Mouse (Mus musculus) brain, embryonic 18.5 days (tissue): ENCODE measurements around the gene Cfi.

Source experiments
- DNase-seq: peaks from one replicate; pipeline ENCODE4 v3.0.0-alpha.2; 2012; ENCODE audit warnings: low read depth, low spot score

The Cfi gene

GRCm38 (mm10) chr3:129877327-129877726, 41.6 kb downstream of the Cfi start:
- DNase-seq = no peak

DNA sequence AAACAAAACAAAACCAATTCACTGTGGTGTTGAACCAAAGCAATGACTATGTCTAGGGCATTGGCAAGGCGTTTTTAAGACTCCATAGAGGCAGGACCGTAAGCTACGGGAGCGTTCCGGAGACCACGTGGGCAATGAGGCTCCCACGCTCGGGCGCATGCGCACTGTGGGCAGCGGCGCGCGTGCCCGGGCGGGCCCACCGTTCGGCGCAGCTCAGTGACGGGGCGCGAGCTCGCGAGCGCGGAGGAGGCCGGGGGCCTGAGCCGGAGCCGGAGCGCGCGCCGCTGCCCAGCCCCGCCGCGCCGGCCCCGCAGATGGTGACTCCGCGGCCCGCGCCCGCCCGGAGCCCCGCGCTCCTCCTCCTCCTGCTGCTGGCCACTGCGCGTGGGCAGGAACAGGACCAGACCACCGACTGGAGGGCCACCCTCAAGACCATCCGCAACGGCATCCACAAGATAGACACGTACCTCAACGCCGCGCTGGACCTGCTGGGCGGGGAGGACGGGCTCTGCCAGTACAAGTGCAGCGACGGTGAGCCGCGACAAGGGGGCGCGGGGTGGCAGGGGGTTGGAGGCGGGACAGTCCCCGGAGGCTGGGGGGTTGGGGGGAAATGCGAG, 42.8 kb downstream of the Cfi start, which contains the start of gene Pla2g12a:
Gene Pla2g12a (plus strand): TSS at position 202 of the 617 bp plus-strand sequence.
- DNase-seq = peak; percentile 74

DNA sequence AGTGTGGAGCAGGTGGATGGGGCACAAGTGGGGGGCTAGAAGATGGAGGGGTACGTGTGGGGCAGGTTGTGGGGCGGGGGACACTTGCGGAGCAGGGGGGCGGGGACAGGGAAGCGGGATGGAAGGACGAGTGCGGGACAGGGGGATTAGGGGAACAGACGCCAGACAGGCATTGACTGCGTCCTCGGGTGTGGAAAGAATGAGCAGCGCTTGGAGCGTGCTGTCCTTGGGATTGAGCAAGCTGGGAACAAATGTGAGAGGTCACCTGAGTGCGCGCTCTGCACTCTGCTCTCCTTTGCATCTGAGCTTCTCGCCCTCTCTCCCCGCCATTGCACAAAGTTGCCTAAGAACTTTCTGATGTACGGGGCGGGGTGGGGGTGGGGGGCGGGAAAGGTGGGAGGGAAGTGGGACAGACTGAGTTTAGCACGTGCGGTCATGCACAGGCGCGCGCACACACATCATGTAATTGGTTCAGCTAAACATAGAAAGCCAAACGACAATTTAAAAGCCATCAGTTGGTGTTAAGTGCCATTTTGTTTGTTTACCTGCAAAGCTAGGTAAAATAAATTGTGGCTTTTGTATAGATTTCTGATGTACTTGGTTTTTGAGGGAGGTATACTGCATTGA, 43.6 kb downstream of the Cfi start:
- DNase-seq = no peak

- DNase-seq = no peak
Observed at GRCm38 (mm10) chr3:129879913-129880312, 44.2 kb downstream of the Cfi start.

DNA sequence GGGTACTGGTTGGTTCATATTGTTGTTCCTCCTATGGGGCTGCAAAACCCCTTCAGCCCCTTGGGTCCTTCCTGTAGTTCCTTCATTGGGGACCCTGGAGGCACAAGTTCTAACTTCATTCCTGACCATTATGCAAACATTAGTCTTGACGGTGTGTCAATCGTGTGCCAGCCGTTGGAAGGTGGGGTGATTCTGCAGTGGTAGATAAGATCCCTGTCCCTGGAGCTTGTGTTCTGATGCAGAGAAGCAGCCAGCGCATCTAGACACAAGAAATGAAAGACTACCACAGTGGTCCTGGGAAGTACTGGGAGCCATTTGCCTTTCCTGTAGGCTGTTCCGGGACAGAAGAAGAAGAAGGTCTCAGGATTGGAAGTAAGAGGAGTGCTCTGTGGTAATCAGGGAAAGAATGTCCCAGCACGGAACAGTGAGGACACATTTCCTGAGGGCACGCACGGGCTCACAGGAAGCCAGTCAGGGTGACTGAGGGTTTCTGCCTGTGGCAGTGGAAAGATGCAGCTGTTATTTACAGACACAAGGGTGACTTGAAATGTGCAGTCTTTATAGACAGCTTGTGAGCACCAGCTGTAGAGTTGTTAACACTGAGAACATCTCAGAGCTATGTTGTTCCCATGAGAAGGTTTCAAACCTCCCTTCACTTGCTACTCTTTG, 45.4 kb downstream of the Cfi start:
- DNase-seq = no peak

- DNase-seq = no peak
Observed at GRCm38 (mm10) chr3:129885577-129885976, 49.9 kb downstream of the Cfi start.

- DNase-seq = no peak
Observed at GRCm38 (mm10) chr3:129886430-129886829, 50.7 kb downstream of the Cfi start.

GRCm38 (mm10) chr3:129887779-129888517, 52.3 kb downstream of the Cfi start:
- DNase-seq = no peak

- no peak for DNase-seq
Observed at GRCm38 (mm10) chr3:129892003-129892402, 56.3 kb downstream of the Cfi start.

- no peak for DNase-seq
Observed at GRCm38 (mm10) chr3:129893143-129893542, 57.5 kb downstream of the Cfi start.

DNA sequence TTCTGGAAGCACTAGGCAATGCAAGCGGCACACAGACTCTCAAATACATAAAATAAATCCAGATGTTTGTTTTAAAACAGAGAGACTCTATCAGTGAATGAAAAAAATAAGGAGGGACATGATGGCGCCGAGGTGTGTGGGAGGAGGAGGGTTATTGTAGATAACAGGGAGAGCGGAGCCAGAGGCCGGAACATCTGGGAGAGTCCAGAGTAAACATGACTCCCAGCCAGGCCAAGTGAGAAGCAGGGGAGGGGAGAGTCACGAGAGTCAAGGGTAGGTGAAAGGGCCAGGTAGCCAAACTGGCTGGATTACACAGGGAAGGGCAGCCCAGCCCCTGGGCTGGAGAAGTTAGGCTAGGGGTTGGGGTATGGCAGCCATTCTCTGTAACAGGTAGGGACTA, 60.9 kb downstream of the Cfi start:
- no peak for DNase-seq

DNA sequence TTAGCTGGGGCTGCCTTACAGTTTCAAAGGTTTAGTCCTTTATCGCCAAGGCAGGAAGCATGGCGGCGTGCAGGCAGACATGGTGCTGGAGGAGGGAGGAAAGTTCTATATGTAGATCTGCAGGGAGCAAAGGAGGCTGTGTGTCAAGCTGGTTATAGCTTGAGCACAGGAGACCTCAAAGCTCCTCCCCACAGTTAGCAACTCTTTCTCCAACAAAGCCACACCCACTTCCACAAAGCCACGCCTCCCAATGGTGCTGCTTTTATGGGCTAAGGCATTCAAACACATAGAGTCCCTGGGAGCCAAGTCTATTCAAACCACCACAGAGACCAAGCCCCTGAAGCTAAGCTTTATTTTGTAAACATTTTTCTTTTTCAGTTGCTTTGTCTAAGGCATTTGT, 63.2 kb downstream of the Cfi start:
- no peak for DNase-seq

DNA sequence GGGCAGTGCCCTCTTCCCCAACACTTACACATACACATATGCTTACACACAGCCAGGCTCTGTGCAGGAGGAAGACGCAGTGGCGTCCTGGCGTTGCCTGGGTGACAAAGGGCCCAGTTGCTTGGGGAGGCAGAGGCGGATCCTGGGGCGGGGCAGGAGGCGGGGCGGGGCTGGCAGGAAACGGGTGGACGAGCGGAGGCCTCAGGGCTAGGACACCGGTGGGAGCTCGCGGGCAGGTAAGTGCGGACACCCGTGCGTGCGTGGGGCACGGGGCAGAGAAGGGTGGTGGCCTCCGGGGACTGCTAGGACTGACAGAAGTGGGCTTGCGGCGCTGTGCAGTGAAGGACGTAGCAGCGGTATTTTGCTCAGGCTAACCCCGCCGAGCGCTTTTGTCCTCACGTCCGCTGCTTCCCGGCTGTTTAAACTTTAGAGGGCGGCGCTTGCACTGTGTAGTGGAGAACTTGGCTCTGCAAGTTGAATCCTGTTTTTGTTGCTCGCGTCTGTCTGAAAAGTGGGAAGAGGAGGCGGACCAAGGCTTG, 65.7 kb downstream of the Cfi start, which contains the start of gene Casp6:
Gene Casp6 (plus strand): TSS at position 155 of the 539 bp plus-strand sequence.
- DNase-seq = no peak

DNA sequence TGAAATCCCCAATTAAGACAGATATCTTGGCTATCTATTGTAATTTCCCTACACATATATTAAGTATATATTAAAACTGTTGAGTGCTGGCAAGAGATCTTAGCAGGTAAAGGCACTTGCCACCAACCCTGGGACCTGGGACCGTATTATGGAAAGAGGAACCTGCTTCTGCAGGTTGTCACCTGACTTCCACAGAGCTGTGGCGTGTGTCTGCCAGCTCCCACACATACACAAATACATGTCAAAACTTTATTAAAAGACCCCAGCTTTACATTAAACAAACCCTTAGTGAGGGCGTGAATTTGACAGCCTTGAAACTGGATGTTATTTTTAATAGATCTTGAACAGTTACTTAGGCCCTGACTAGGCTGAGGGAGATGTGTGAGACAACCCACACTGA, 67.7 kb downstream of the Cfi start:
- DNase-seq = no peak

- DNase-seq = no peak
Observed at GRCm38 (mm10) chr3:129903866-129904265, 68.2 kb downstream of the Cfi start.

- DNase-seq = no peak
Observed at GRCm38 (mm10) chr3:129904381-129905132, 68.9 kb downstream of the Cfi start.

- no peak for DNase-seq
Observed at GRCm38 (mm10) chr3:129912025-129912424, 76.3 kb downstream of the Cfi start.

GRCm38 (mm10) chr3:129913241-129913640, 77.6 kb downstream of the Cfi start:
- no peak for DNase-seq

GRCm38 (mm10) chr3:129917424-129917823, 81.7 kb downstream of the Cfi start:
- DNase-seq = no peak

- DNase-seq = no peak
Observed at GRCm38 (mm10) chr3:129918434-129918833, 82.8 kb downstream of the Cfi start.

DNA sequence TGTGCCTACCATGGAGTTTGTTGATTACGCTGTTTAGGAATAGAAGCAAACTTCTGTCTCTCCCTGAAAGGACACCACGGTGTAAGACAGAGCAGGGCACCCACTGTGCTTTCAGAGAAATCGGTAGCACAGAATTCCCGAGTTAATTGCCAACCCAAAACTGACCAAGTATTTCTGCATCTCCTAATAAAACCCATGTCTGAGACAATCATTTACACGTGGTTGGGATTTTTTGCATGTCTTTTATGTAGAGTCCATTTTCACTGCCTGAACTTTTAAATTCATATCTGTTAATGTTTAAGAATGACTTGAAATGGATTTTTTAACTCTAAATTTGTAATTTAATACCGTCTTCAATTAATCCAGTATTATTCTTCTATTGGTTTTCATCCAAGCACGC, 87.9 kb downstream of the Cfi start:
- no peak for DNase-seq
